ENCODE assay signal across 7 mouse cellular contexts in genomic region chr7:28378066-28378690, GRCm38 (mm10). TPM values are rescaled to one million over a fixed set of nuclear protein-coding genes. Genes with fewer than 3 reads are reported as not detected.
A peak's percentile ranks its signal among the peaks of the same experiment; 100 is the strongest.
DNase-seq lines count a peak whose midpoint lies in the region; ATAC-seq lines count a peak whose summit lies in the region.

No protein-coding gene starts in this region.

- H3K9ac ChIP-seq in limb, embryonic 12.5 days (replicated peaks) = peak overlapping the region; percentile 83
- H3K9ac ChIP-seq in midbrain, embryonic 14.5 days (replicated peaks; ENCODE audit: low read length) = peak overlapping the region; percentile 66; the same call in 1 of the 2 replicates

- H3K4me1 ChIP-seq in forebrain, embryonic 10.5 days = peaks cover 92% of the 10 kb centered on the region
- peaks cover 76% of the 10 kb centered on the region for H3K4me1 ChIP-seq in limb, embryonic 12.5 days (replicated peaks)
- H3K4me1 ChIP-seq in midbrain, embryonic 14.5 days (ENCODE audit: control insufficient read depth, insufficient read depth, low read length) = peaks cover 29% of the 10 kb centered on the region

- 53% methylated on average over 32 of the region's 32 CpGs for WGBS in forebrain, embryonic 10.5 days
- WGBS in limb, embryonic 12.5 days = 36% methylated on average over 32 of the region's 32 CpGs
- WGBS in midbrain, embryonic 14.5 days = 51% methylated on average over 32 of the region's 32 CpGs

- intact Hi-C loops in heart, postnatal 36 days (cut with DNase I) = loop anchor here (5.0 to 10.0 kb wide), 3 partner anchors 429 to 1043 kb away; partner anchors contain the start of genes Hnrnpl and Ltbp4

- H3K4me3 ChIP-seq in forebrain, embryonic 10.5 days = peak overlapping the region; percentile 69
- H3K4me3 ChIP-seq in limb, embryonic 12.5 days (replicated peaks) = peak overlapping the region; percentile 67
- peak overlapping the region; percentile 45 for H3K4me3 ChIP-seq in midbrain, embryonic 14.5 days (replicated peaks; ENCODE audit: low read depth, low read length)

- H3K27ac ChIP-seq in forebrain, embryonic 10.5 days = peak overlapping the region; percentile 90
- H3K27ac ChIP-seq in limb, embryonic 12.5 days = peak overlapping the region; percentile 89
- no peak overlapping the region for H3K27ac ChIP-seq in midbrain, embryonic 14.5 days (replicated peaks; ENCODE audit: low read depth, low read length)

- H3K4me2 ChIP-seq in limb, embryonic 12.5 days = peak overlapping the region; percentile 93
- peak overlapping the region; percentile 73 for H3K4me2 ChIP-seq in midbrain, embryonic 14.5 days (ENCODE audit: low read length)

- H3K36me3 ChIP-seq in forebrain, embryonic 10.5 days (replicated peaks) = peaks cover 9% of the 10 kb centered on the region
- H3K36me3 ChIP-seq in limb, embryonic 12.5 days = peaks cover 9% of the 10 kb centered on the region
- no peaks in the 10 kb centered on the region for H3K36me3 ChIP-seq in midbrain, embryonic 14.5 days (ENCODE audit: control insufficient read depth, insufficient read depth, low read length)

- H3K9me3 ChIP-seq in forebrain, embryonic 10.5 days = no peaks in the 10 kb centered on the region
- H3K9me3 ChIP-seq in limb, embryonic 12.5 days = no peaks in the 10 kb centered on the region
- H3K9me3 ChIP-seq in midbrain, embryonic 14.5 days (ENCODE audit: control insufficient read depth, low read length) = no peaks in the 10 kb centered on the region

- peak; percentile 65 for DNase-seq in adipocyte (ENCODE audit: low spot score)
- no peak for DNase-seq in forebrain, embryonic 10.5 days (ENCODE audit: extremely low spot score, low spot score)
- DNase-seq in heart, postnatal 36 days = peak; percentile 72 to 83
- no peak for DNase-seq in midbrain, embryonic 14.5 days
- peak; percentile 56 to 64 for DNase-seq in thymus, postnatal 36 days

- no peak for ATAC-seq in limb, embryonic 12.5 days (ENCODE audit: insufficient number of reproducible peaks, insufficient read depth, low FRiP score, low TSS enrichment, low read depth)
- ATAC-seq in midbrain, embryonic 14.5 days (ENCODE audit: low FRiP score, low TSS enrichment) = no peak
- no peak for ATAC-seq in inflammation-experienced regulatory T-cells, adult 6 months

- peaks cover 14% of the 10 kb centered on the region for H3K27me3 ChIP-seq in forebrain, embryonic 10.5 days (ENCODE audit: poor library complexity, severe bottlenecking)
- no peaks in the 10 kb centered on the region for H3K27me3 ChIP-seq in limb, embryonic 12.5 days
- no peaks in the 10 kb centered on the region for H3K27me3 ChIP-seq in midbrain, embryonic 14.5 days (ENCODE audit: control insufficient read depth, insufficient read depth, low read length)

RNA-seq across cellular contexts. Expression of gene Zfp36, which starts 1.9 kb away (rescaled TPM):
- 4.5 TPM in 2 replicates for polyA plus RNA-seq in forebrain, embryonic 10.5 days (2016; fragmentation: Nextera tagmentation; extraction: Ambion mirVana)
- 10 to 100 TPM; 14.7 to 29.0 TPM for total RNA-seq in heart, postnatal 36 days (2021)
- 7.1 and 7.7 TPM in 2 replicates for polyA plus RNA-seq in limb, embryonic 12.5 days (2016; fragmentation: Nextera tagmentation; extraction: Ambion mirVana)
- polyA plus RNA-seq in midbrain, embryonic 14.5 days (2014; fragmentation: Nextera tagmentation; extraction: Ambion mirVana) = 1.8 and 3.4 TPM in 2 replicates
- 100 to 1,000 TPM; 100 to 211 (median 148) TPM for polyA plus RNA-seq in inflammation-experienced regulatory T-cells, adult 6 months (2017; shearing (Covaris generic))

RNA-seq across cellular contexts. Expression of gene Plekhg2, which starts 5.8 kb away (rescaled TPM):
- polyA plus RNA-seq in forebrain, embryonic 10.5 days (2016; fragmentation: Nextera tagmentation; extraction: Ambion mirVana) = 75.5 and 84.4 TPM in 2 replicates
- total RNA-seq in heart, postnatal 36 days (2021) = 10 to 100 TPM; 15.1 to 15.8 TPM
- 96.9 and 106 TPM in 2 replicates for polyA plus RNA-seq in limb, embryonic 12.5 days (2016; fragmentation: Nextera tagmentation; extraction: Ambion mirVana)
- polyA plus RNA-seq in midbrain, embryonic 14.5 days (2014; fragmentation: Nextera tagmentation; extraction: Ambion mirVana) = 17.7 and 22.9 TPM in 2 replicates
- polyA plus RNA-seq in inflammation-experienced regulatory T-cells, adult 6 months (2017; shearing (Covaris generic)) = 100 to 1,000 TPM in 1 of 3 experiments, 10 to 100 TPM in 2; 48.5 to 102 (median 74.0) TPM

RNA-seq across cellular contexts. Expression of gene Med29, which starts 14.3 kb away (rescaled TPM):
- 60.3 and 60.6 TPM in 2 replicates for polyA plus RNA-seq in forebrain, embryonic 10.5 days (2016; fragmentation: Nextera tagmentation; extraction: Ambion mirVana)
- 10 to 100 TPM; 18.2 to 20.1 TPM for total RNA-seq in heart, postnatal 36 days (2021)
- polyA plus RNA-seq in limb, embryonic 12.5 days (2016; fragmentation: Nextera tagmentation; extraction: Ambion mirVana) = 45.4 and 51.6 TPM in 2 replicates
- 38.3 and 47.9 TPM in 2 replicates for polyA plus RNA-seq in midbrain, embryonic 14.5 days (2014; fragmentation: Nextera tagmentation; extraction: Ambion mirVana)
- 10 to 100 TPM; 26.2 to 33.0 (median 32.5) TPM for polyA plus RNA-seq in inflammation-experienced regulatory T-cells, adult 6 months (2017; shearing (Covaris generic))

RNA-seq across cellular contexts. Expression of gene Paf1, which starts 14.6 kb away (rescaled TPM):
- polyA plus RNA-seq in forebrain, embryonic 10.5 days (2016; fragmentation: Nextera tagmentation; extraction: Ambion mirVana) = 82.3 and 95.9 TPM in 2 replicates
- 10 to 100 TPM; 38.8 to 48.0 TPM for total RNA-seq in heart, postnatal 36 days (2021)
- polyA plus RNA-seq in limb, embryonic 12.5 days (2016; fragmentation: Nextera tagmentation; extraction: Ambion mirVana) = 83.0 and 86.8 TPM in 2 replicates
- 78.0 and 81.9 TPM in 2 replicates for polyA plus RNA-seq in midbrain, embryonic 14.5 days (2014; fragmentation: Nextera tagmentation; extraction: Ambion mirVana)
- polyA plus RNA-seq in inflammation-experienced regulatory T-cells, adult 6 months (2017; shearing (Covaris generic)) = 10 to 100 TPM; 46.2 to 59.4 (median 51.8) TPM

RNA-seq across cellular contexts. Expression of gene Rps16, which starts 27.7 kb away (rescaled TPM):
- 939 and 976 TPM in 2 replicates for polyA plus RNA-seq in forebrain, embryonic 10.5 days (2016; fragmentation: Nextera tagmentation; extraction: Ambion mirVana)
- 100 to 1,000 TPM; 494 to 516 TPM for total RNA-seq in heart, postnatal 36 days (2021)
- 915 and 927 TPM in 2 replicates for polyA plus RNA-seq in limb, embryonic 12.5 days (2016; fragmentation: Nextera tagmentation; extraction: Ambion mirVana)
- polyA plus RNA-seq in midbrain, embryonic 14.5 days (2014; fragmentation: Nextera tagmentation; extraction: Ambion mirVana) = 580 and 617 TPM in 2 replicates
- polyA plus RNA-seq in inflammation-experienced regulatory T-cells, adult 6 months (2017; shearing (Covaris generic)) = 1,000 to 10,000 TPM in 2 of 3 experiments, 100 to 1,000 TPM in 1; 937 to 1,605 (median 1,546) TPM

Comparison
In these comparisons a context has a peak if more than half of its experiments do, and no peak if none do; other contexts are left out.
1. DNase-seq: peak in adipocyte (single experiment), heart, postnatal 36 days (2 of 2) and thymus, postnatal 36 days (2 of 2); none in forebrain, embryonic 10.5 days (single experiment) and midbrain, embryonic 14.5 days (single experiment).
2. RNA of gene Zfp36, which starts 1.9 kb away (polyA plus RNA-seq): 100 to 211 TPM in inflammation-experienced regulatory T-cells, adult 6 months; 7.1 to 7.7 TPM in limb, embryonic 12.5 days, 4.5 TPM in forebrain, embryonic 10.5 days and 1.8 to 3.4 TPM in midbrain, embryonic 14.5 days; every median in the first group is over 10 times any median in the second.
3. Peak in every context shown above with its lines, with median percentiles within 50 percentile points of each other: H3K4me3 ChIP-seq.